Mouse (Mus musculus) limb, embryonic 14.5 days (tissue): ENCODE results near the gene Gm5148. TPM values are rescaled to one million over a fixed set of nuclear protein-coding genes. Genes with fewer than 3 reads are reported as not detected.

Experiments used
- ATAC-seq: fragments of 200-750 bp; cut with Nextera tagmentation; 2 replicates; pipeline ENCODE4 v1.8.0; 2017; ENCODE audit warnings: low read depth, moderate number of reproducible peaks, moderate TSS enrichment; ENCODE audit not compliant: low FRiP score
- DNase-seq: peaks from one replicate; pipeline ENCODE4 v3.0.0-alpha.2; 2015; ENCODE audit warnings: low spot score
- H3K27ac ChIP-seq: fragments of 300-500 bp; sonication (generic); replicated peaks from 2 replicates; pipeline ENCODE4 v1.5.1; 2014; ENCODE audit warnings: low read depth, mild to moderate bottlenecking, low read length, moderate library complexity, mixed read lengths
- H3K27me3 ChIP-seq: fragments of 300-500 bp; sonication (generic); 2 replicates; pipeline ENCODE4 v1.6.1; 2014; ENCODE audit warnings: low read length, mixed read lengths; ENCODE audit not compliant: control insufficient read depth, insufficient read depth
- H3K36me3 ChIP-seq: fragments of 300-500 bp; sonication (generic); 2 replicates; pipeline ENCODE4 v1.6.1; 2014; ENCODE audit warnings: mild to moderate bottlenecking, low read length, moderate library complexity, mixed read lengths; ENCODE audit not compliant: control insufficient read depth, insufficient read depth
- H3K4me1 ChIP-seq: fragments of 300-500 bp; sonication (generic); 2 replicates; pipeline ENCODE4 v1.6.1; 2014; ENCODE audit warnings: antibody characterized with exemption, low read length, mixed read lengths; ENCODE audit not compliant: control insufficient read depth, insufficient read depth
- H3K4me2 ChIP-seq: fragments of 300-500 bp; sonication (generic); replicated peaks from 2 replicates; pipeline ENCODE4 v1.6.1; 2014; ENCODE audit warnings: low read depth, mild to moderate bottlenecking, low read length, moderate library complexity; ENCODE audit not compliant: severe bottlenecking
- H3K4me3 ChIP-seq: fragments of 300-500 bp; sonication (generic); replicated peaks from 2 replicates; pipeline ENCODE4 v1.5.1; 2014; ENCODE audit warnings: low read length
- H3K9ac ChIP-seq: fragments of 300-500 bp; sonication (generic); 2 replicates; pipeline ENCODE4 v1.6.1; 2014; ENCODE audit warnings: mild to moderate bottlenecking, low read depth, low read length, moderate library complexity; ENCODE audit not compliant: severe bottlenecking
- H3K9me3 ChIP-seq: fragments of 300-500 bp; sonication (generic); 2 replicates; pipeline ENCODE4 v1.6.1; 2016; ENCODE audit warnings: low read length; ENCODE audit not compliant: control insufficient read depth
- POLR2A ChIP-seq: fragments of 200-500 bp; IDR thresholded peaks from 2 replicates; pipeline ENCODE4 v1.8.0; 2012; ENCODE audit warnings: inconsistent platforms, mild to moderate bottlenecking, moderate library complexity, borderline replicate concordance; ENCODE audit not compliant: insufficient read depth, insufficient read length; ENCODE audit errors: extremely low read depth
- WGBS: fragments of 180-500 bp; shearing (Covaris S2); extraction: QIAGEN DNeasy Blood & Tissue Kit; methylation state at CpG from one replicate; pipeline ENCODE4 v1.1.7; 2014; 5-methylcytosine and 5-hydroxymethylcytosine counted together
- polyA plus RNA-seq, 2 experiments: library from polyadenylated mRNA; depleted of rRNA in 1 of 2; stranded (reverse) in 1 of 2; unstranded in 1 of 2; fragments of >200 nt; fragmentation: Nextera tagmentation in 1 of 2; extraction: Ambion mirVana in 1 of 2; gene quantifications; 2 replicates each; pipeline versions ENCODE4 v1.2.1 to v1.2.3; 2012 to 2014

Gene Gm5148
- polyA plus RNA-seq, 2 experiments, result 6.3 to 8.1 TPM

DNA sequence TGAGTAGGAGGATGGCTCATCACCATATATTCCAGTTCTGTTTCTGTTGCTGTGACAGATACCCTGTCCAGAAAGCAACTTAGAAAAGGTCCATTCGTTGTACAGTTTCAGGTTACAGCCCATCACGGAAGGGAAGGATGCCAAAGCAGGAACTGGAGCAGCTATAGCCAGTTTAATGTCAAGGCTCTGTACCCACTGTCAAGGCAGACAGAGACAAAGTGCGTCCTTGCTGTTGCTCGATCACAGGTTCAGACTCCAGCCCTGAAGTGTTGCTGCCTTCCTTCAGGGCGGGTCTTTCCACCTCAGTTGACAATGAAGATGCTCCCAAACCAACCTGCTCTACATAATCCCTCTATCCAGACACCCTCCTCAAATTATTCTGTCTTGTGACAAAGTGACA is 41.7 kb upstream of the Gm5148 start:
- H3K9me3 ChIP-seq, result no peaks in the 10 kb centered on the region
- no peak overlapping the region for H3K27ac ChIP-seq
- H3K27me3 ChIP-seq, result no peaks in the 10 kb centered on the region
- peaks cover 37% of the 10 kb centered on the region for H3K4me1 ChIP-seq
- DNase-seq (no peak), ATAC-seq (no peak)
- H3K4me2 ChIP-seq, result no peak overlapping the region
- H3K4me3 ChIP-seq, result no peak overlapping the region
- H3K36me3 ChIP-seq, result no peaks in the 10 kb centered on the region
- 61% methylated on average over 5 of the region's 5 CpGs for WGBS
- TF ChIP-seq POLR2A, result no peak
- no peak overlapping the region for H3K9ac ChIP-seq

DNA sequence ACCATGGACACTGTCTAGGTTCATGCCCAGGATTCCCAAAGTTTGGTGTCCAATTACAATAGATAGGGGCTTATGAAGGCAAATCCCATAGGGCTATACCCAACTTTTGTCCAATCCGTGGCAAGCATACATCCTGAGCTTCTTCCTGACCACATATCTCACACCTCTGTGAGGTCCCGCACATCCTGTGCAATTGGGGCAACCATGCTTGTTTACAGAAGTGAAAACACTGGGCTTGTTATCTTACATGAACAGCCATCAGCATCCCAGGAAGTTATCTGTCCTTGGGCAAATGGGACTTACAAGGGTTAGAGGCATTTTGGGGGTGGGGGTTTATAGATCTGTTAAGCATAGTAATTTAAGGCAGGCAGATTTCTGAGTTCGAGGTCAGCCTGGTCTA is 41.0 kb upstream of the Gm5148 start:
- Histone ChIP-seq H3K27ac (no peak overlapping the region), H3K4me3 (no peak overlapping the region), H3K36me3 (no peaks in the 10 kb centered on the region), H3K9me3 (no peaks in the 10 kb centered on the region; the same call in 1 of the 2 replicates), H3K4me1 (peaks cover 37% of the 10 kb centered on the region), H3K9ac (no peak overlapping the region), H3K27me3 (no peaks in the 10 kb centered on the region), H3K4me2 (no peak overlapping the region)
- DNase-seq, result no peak
- no peak for TF ChIP-seq POLR2A
- ATAC-seq, result no peak
- 87% methylated on average over 3 of the region's 3 CpGs for WGBS

DNA sequence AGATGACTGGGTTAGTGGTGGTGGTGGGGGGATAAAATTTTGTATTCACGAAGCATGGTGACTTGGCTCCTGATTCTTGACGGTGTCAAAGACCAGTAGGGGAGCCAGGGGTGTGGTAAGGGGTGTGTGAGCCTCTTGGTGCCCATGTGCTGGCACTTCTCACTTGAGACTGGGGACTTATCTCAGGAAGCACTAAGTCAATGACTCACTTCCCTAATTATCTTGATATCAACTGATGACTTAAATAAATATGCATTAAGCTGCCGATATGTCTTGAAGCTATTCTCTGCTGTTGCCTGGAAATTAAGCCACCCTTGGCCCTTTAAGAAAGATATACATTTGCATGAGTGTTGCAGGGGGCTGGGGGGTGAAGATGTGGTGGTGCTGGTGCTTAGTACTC is 38.0 kb upstream of the Gm5148 start:
- Histone ChIP-seq H3K4me1 (peaks cover 17% of the 10 kb centered on the region), H3K4me3 (no peak overlapping the region), H3K27me3 (no peaks in the 10 kb centered on the region), H3K27ac (no peak overlapping the region), H3K9ac (no peak overlapping the region), H3K9me3 (no peaks in the 10 kb centered on the region; the same call in 1 of the 2 replicates), H3K36me3 (no peaks in the 10 kb centered on the region), H3K4me2 (no peak overlapping the region)
- no peak for DNase-seq
- TF ChIP-seq POLR2A, result no peak
- no peak for ATAC-seq
- 88% methylated on average over 3 of the region's 3 CpGs for WGBS

DNA sequence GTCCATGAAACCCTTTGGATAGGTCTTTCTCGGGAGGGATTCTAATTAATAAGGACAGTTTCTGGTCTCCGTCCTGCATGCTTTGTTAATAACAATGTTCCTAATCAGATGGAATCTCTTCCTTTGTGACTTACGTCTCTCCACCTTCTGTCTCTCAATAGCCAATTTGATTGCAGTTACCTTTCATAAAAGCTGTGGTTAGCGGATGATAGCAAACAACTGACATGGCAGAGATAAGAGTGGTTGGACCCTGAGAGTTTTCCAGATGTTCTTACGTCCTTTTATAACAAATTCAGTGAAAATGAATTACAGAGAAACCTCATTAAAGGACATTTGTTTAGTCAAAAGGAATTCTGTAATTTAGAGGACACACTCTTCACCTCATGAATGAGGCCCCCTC is 37.5 kb upstream of the Gm5148 start:
- no peaks in the 10 kb centered on the region; the same call in 1 of the 2 replicates for H3K9me3 ChIP-seq
- 77% methylated on average over 5 of the region's 5 CpGs for WGBS

DNA sequence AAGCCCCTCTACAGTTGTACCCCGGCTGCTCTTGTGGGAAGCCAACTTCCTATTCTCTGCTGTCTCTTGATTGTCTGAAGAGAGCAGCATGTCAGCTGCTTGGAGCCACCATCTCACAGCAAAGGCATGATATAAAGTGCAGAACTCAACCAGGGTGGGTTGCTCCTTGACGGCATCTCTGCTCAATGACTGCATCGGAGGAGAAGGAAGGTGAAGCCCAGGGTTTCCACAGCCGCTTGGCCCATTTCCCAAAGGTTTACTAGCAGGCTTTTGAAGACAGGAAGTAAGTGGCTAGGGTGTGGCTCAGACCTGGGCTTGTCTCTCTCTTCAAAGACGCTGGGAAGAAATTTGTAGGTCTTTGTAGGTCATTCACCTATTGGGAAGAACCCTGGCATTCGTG is 36.6 kb upstream of the Gm5148 start:
- no peaks in the 10 kb centered on the region for H3K36me3 ChIP-seq
- H3K9me3 ChIP-seq, result no peaks in the 10 kb centered on the region; the same call in 1 of the 2 replicates
- TF ChIP-seq POLR2A, result no peak
- H3K4me1 ChIP-seq, result peaks cover 9% of the 10 kb centered on the region
- H3K4me3 ChIP-seq, result no peak overlapping the region
- H3K27ac ChIP-seq, result no peak overlapping the region
- no peak for ATAC-seq
- no peak for DNase-seq
- no peak overlapping the region for H3K4me2 ChIP-seq
- no peaks in the 10 kb centered on the region for H3K27me3 ChIP-seq
- H3K9ac ChIP-seq, result no peak overlapping the region
- WGBS, result 74% methylated on average over 6 of the region's 6 CpGs

More for the DNA sequence above, 37.5 kb upstream of the Gm5148 start:
- H3K4me3 ChIP-seq, result no peak overlapping the region
- no peaks in the 10 kb centered on the region for H3K27me3 ChIP-seq
- no peak overlapping the region for H3K4me2 ChIP-seq
- DNase-seq, result no peak
- no peak for TF ChIP-seq POLR2A
- no peak for ATAC-seq
- no peak overlapping the region for H3K27ac ChIP-seq
- peaks cover 11% of the 10 kb centered on the region for H3K4me1 ChIP-seq
- H3K9ac ChIP-seq, result no peak overlapping the region
- H3K36me3 ChIP-seq, result no peaks in the 10 kb centered on the region

DNA sequence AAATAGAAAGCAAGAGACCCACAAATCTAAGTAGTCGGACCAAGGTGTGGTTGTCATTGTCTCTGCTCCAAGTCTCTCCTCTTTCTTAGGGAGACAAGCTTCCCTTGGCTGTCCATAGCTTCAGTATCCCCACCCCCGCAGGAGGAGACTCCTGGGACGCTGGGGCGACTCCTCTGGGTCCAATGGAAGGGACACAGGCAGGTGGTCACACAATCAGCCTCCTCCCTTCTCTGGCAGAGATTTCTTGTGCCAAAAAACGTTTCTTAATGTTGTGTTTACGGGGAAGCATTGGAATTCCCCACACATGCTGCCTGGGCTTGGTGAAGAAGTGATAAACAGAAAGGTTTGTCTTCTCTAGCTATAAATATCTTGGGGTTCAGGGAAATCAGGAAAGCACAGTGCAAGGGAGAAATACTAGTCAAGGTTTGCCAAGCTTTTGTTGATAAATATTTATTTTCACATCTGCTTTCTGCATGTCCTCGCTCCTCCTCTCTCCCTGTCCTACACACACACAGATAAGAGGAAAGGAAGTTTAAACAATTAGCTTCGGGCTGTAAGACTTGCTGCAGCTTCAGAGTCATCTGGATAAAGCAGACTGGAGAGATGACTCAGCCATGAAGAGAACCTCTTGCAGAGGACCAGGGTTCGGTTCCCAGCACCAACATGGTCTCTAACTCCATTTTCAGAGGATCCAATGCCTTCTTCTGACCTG is 34.5 kb upstream of the Gm5148 start:
- no peak overlapping the region for H3K27ac ChIP-seq
- H3K27me3 ChIP-seq, result no peaks in the 10 kb centered on the region
- H3K9ac ChIP-seq, result no peak overlapping the region
- DNase-seq, result no peak
- H3K4me2 ChIP-seq, result peak overlapping the region; percentile 32; the same call in 1 of the 2 replicates
- H3K36me3 ChIP-seq, result no peaks in the 10 kb centered on the region
- no peaks in the 10 kb centered on the region; the same call in 1 of the 2 replicates for H3K9me3 ChIP-seq
- 46% methylated on average over 9 of the region's 9 CpGs for WGBS
- ATAC-seq, result no peak
- no peak overlapping the region for H3K4me3 ChIP-seq
- no peak for TF ChIP-seq POLR2A
- H3K4me1 ChIP-seq, result peaks cover 9% of the 10 kb centered on the region
